Mouse (Mus musculus): ENCODE measurements at regions not wholly inside any gene's neighbourhood (a gene's known extent, or its start where the extent isn't known, plus 50 kb on each side); places are given as distances from the start of the nearest gene placed in this dataset.

- DNase-seq (ENCODE audit: low spot score): no peak
Measured at GRCm38 (mm10) chr13:16760045-16760444, 748.4 kb downstream of the Inhba start.

- no peak for DNase-seq (ENCODE audit: low spot score)
Measured at GRCm38 (mm10) chr13:16761415-16761814, 749.8 kb downstream of the Inhba start.

- no peak for DNase-seq (ENCODE audit: low spot score)
Measured at GRCm38 (mm10) chr13:16762326-16762725, 750.7 kb downstream of the Inhba start.

- DNase-seq (ENCODE audit: low spot score): no peak
Measured at GRCm38 (mm10) chr13:16762727-16763512, 751.3 kb downstream of the Inhba start.

GRCm38 (mm10) chr13:16763746-16764145 is 752.1 kb downstream of the Inhba start:
- no peak for DNase-seq (ENCODE audit: low spot score)

GRCm38 (mm10) chr13:16769409-16769808 is 757.8 kb downstream of the Inhba start:
- no peak for DNase-seq (ENCODE audit: low spot score)

GRCm38 (mm10) chr13:16769848-16770422 is 758.3 kb downstream of the Inhba start:
- no peak for DNase-seq (ENCODE audit: low spot score)

GRCm38 (mm10) chr13:16771845-16772244 is 760.2 kb downstream of the Inhba start:
- no peak for DNase-seq (ENCODE audit: low spot score)

GRCm38 (mm10) chr13:16805560-16805959 is 793.9 kb downstream of the Inhba start:
- DNase-seq (ENCODE audit: low spot score): no peak
